Mouse (Mus musculus) hindbrain, postnatal 0 days (tissue): ENCODE results near the gene Gdf11. TPM values are rescaled to one million over a fixed set of nuclear protein-coding genes. Genes with fewer than 3 reads are reported as not detected.

Experiments used
- ATAC-seq: fragments of 200-750 bp; cut with Nextera tagmentation; 2 replicates; pipeline ENCODE4 v1.8.0; 2017; ENCODE audit warnings: mild to moderate bottlenecking, moderate TSS enrichment, moderate library complexity
- DNase-seq: peaks from one replicate; pipeline ENCODE4 v3.0.0-alpha.2; 2015; ENCODE audit warnings: low spot score
- H3K27ac ChIP-seq: fragments of 300-500 bp; sonication (generic); 2 replicates; pipeline ENCODE4 v1.5.1; 2014; ENCODE audit warnings: mild to moderate bottlenecking
- H3K27me3 ChIP-seq: fragments of 300-500 bp; sonication (generic); 2 replicates; pipeline ENCODE4 v1.6.1; 2014; ENCODE audit warnings: low read length, mixed read lengths; ENCODE audit not compliant: insufficient read depth
- H3K36me3 ChIP-seq: fragments of 300-500 bp; sonication (generic); 2 replicates; pipeline ENCODE4 v1.6.1; 2014; ENCODE audit warnings: low read length, mixed read lengths; ENCODE audit not compliant: insufficient read depth
- H3K4me1 ChIP-seq: fragments of 300-500 bp; sonication (generic); 2 replicates; pipeline ENCODE4 v1.6.1; 2014; ENCODE audit warnings: antibody characterized with exemption, low read length, mixed read lengths; ENCODE audit not compliant: insufficient read depth
- H3K4me2 ChIP-seq: fragments of 300-500 bp; sonication (generic); 2 replicates; pipeline ENCODE4 v1.6.1; 2014; ENCODE audit warnings: low read depth, mild to moderate bottlenecking, low read length, moderate library complexity, mixed read lengths
- H3K4me3 ChIP-seq: fragments of 300-500 bp; sonication (generic); 2 replicates; pipeline ENCODE4 v1.5.1; 2014; ENCODE audit warnings: low read length
- H3K9ac ChIP-seq: fragments of 300-500 bp; sonication (generic); replicated peaks from 2 replicates; pipeline ENCODE4 v1.6.1; 2014; ENCODE audit warnings: mild to moderate bottlenecking, low read length, moderate library complexity, mixed read lengths
- H3K9me3 ChIP-seq: fragments of 300-500 bp; sonication (generic); 2 replicates; pipeline ENCODE4 v1.6.1; 2016; ENCODE audit warnings: low read length, mixed read lengths
- CTCF ChIP-seq: IDR thresholded peaks from 2 replicates; pipeline ENCODE4 v1.5.1; 2016; ENCODE audit warnings: antibody characterized with exemption, control low read depth, low read depth
- WGBS: fragments of 180-500 bp; shearing (Covaris S2); extraction: QIAGEN DNeasy Blood & Tissue Kit; methylation state at CpG from one replicate; pipeline ENCODE4 v1.1.7; 2014; 5-methylcytosine and 5-hydroxymethylcytosine counted together
- polyA plus RNA-seq: library from polyadenylated mRNA; unstranded; fragments of >200 nt; fragmentation: Nextera tagmentation; extraction: Ambion mirVana; gene quantifications from 2 replicates; pipeline ENCODE4 v1.2.1, GENCODE M21; 2015
- total RNA-seq: library from RNA; depleted of rRNA; stranded (reverse); fragments of >200 nt; gene quantifications from 2 replicates; pipeline ENCODE4 v1.2.3, GENCODE M21; 2014

Gene Gdf11
- total and polyA plus RNA-seq, 2 experiments from 2014 or later = 6.7 to 18.8 TPM

DNA sequence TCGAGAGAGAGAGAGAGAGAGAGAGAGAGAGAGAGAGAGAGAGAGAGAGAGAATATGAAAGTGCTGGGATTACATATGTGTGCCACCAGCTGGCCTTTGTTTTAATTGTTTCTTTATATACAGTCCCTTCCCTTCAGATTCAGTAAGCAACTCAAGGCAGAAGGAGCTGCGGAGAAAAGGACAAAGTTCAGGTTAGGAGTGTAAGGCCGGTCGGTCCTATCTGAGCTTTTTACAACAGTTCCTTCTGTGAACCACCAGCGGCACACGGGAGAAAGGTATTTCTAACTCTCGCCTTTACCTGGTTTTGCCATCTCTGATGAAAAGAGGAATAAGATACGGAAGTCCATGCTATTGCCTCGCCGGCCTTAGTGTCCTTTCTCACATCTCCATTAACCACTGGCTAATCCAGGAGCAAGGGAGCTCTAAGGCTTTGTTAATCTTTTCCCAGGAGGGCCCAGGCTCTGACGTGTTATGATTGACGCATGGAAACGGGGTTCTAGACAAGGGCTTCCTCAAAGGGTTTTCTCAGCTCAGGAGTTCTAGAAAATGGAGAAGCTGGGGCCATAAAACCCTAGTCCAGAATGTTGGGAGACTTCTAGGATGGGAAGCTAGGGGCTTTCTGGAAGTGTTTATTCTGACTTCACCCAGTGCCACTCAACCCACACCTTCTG, 17.4 kb upstream of the Gdf11 start:
- TF ChIP-seq CTCF = no peak

DNA sequence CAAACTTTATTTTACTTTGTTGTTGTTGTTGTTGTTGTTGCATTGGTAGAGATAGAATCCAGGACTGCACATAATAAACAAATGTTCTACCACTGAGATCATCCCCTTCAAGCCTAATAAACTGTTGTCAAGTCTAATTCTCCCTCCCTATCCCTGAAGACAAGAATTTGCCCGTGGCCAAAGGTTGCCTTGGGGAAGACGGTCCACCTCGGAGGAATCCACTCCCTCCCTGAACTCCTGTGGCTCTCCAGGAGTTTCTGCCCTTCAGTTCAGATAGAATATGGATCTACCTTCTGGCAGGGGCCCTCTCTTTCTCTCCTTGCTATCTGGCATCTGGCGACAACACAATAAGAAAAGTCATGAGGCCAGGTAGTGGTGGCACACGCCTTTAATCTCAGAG, 13.3 kb upstream of the Gdf11 start:
- Histone ChIP-seq H3K9me3 (no peaks in the 10 kb centered on the region), H3K27me3 (no peaks in the 10 kb centered on the region), H3K4me1 (no peaks in the 10 kb centered on the region), H3K27ac (no peak overlapping the region), H3K36me3 (no peaks in the 10 kb centered on the region), H3K4me2 (no peak overlapping the region), H3K4me3 (no peak overlapping the region), H3K9ac (no peak overlapping the region)
- ATAC-seq (no peak), DNase-seq (no peak)
- WGBS = 64% methylated on average over 5 of the region's 5 CpGs
- no peak for TF ChIP-seq CTCF

More for the DNA sequence above, 17.4 kb upstream of the Gdf11 start:
- no peaks in the 10 kb centered on the region for H3K9me3 ChIP-seq
- no peaks in the 10 kb centered on the region for H3K27me3 ChIP-seq
- 61% methylated on average over 13 of the region's 13 CpGs for WGBS
- H3K9ac ChIP-seq = peak overlapping the region; percentile 85
- H3K4me2 ChIP-seq = peak overlapping the region; percentile 63
- ATAC-seq = no peak
- peak; percentile 31 for DNase-seq
- H3K4me3 ChIP-seq = peak overlapping the region; percentile 87
- H3K4me1 ChIP-seq = no peaks in the 10 kb centered on the region
- H3K27ac ChIP-seq = peak overlapping the region; percentile 93
- no peaks in the 10 kb centered on the region for H3K36me3 ChIP-seq

DNA sequence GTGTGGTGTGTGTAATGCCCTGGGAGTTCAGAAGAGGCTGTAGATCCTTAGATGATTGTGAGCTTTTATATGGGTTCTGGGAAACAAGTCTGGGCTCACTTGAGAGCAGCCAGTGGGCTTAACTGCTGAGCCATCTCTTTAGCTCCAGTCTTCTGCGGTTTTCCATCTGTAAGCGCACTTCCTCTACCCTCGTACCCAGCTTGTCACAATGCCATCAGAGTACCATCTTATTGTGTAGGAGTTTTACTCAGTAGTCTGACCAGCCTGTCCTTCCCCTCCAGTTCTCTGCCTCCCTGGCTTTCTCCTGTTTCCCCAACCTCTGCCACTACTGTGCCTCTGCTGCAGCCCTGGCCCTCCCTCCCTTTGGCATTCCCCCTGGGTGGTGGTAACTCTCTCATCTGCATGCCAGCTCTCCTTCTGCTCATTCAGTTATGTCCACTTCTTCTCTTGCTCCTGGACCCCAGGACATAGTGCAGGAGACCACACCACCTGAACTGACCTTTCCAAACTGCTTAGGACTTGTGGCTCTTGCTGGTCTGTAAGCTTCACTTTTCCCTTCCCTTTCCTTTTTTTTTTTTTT, 11.0 kb upstream of the Gdf11 start:
- ATAC-seq = no peak
- no peak for TF ChIP-seq CTCF
- WGBS = 68% methylated on average over 3 of the region's 3 CpGs
- Histone ChIP-seq H3K27me3 (no peaks in the 10 kb centered on the region), H3K36me3 (no peaks in the 10 kb centered on the region), H3K4me3 (no peak overlapping the region), H3K9me3 (no peaks in the 10 kb centered on the region), H3K9ac (no peak overlapping the region), H3K27ac (no peak overlapping the region), H3K4me2 (no peak overlapping the region), H3K4me1 (no peaks in the 10 kb centered on the region)
- DNase-seq = no peak

DNA sequence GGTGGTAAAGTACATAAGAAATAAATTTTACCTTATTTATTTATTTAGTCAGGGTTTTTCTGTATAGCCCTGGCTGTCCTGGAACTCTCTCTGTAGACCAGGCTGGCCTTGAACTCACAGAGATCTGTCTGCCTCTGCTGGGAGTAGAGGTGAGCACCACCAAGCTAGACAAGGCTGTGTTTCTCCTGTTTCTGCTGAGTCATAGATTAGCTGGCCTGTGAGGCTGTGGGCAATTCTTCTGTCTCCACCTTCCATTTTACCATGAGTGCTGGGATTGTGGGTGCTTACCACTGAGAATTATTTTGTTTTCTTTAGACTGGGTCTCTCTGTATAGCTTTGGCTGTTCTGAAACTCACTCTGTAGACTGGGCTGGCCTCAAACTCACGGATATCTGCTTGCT, 9.9 kb upstream of the Gdf11 start:
- peaks cover 6% of the 10 kb centered on the region; the same call in 1 of the 2 replicates for H3K4me1 ChIP-seq
- H3K4me2 ChIP-seq = no peak overlapping the region
- no peaks in the 10 kb centered on the region for H3K27me3 ChIP-seq
- DNase-seq = no peak
- H3K27ac ChIP-seq = no peak overlapping the region
- no peaks in the 10 kb centered on the region for H3K36me3 ChIP-seq
- H3K9ac ChIP-seq = no peak overlapping the region
- no peaks in the 10 kb centered on the region for H3K9me3 ChIP-seq
- H3K4me3 ChIP-seq = no peak overlapping the region
- no peak for ATAC-seq
- TF ChIP-seq CTCF = no peak
- WGBS = 76% methylated on average over 1 of the region's 1 CpGs

DNA sequence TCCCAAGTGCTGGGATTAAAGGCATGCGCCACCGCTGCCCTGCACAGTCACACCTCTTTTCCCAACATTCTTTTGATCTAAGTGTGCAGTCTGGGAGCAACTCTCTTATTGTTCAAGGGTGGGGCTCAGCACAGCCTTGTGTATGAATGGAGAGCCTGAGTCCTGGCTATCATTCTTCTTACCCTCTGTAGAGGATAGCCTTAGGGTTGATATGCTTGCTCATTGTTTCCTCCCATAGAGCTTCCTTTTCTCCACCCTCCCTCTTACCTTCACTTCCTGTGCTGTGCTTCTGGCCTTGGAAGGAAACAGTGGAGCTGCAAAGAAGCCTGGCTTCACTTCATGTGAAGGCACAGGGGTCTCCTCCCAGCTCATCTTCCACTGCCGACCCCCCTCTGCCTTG, 9.2 kb upstream of the Gdf11 start, which contains the start of gene Cd63:
Gene Cd63 (plus strand): TSS at position 292 of the 400 bp plus-strand sequence.
- Histone ChIP-seq H3K4me2 (no peak within 1 kb of the TSS), H3K36me3 (no peaks in the 10 kb centered on the region), H3K4me3 (no peak within 1 kb of the TSS), H3K27ac (no peak within 1 kb of the TSS), H3K9ac (no peak within 1 kb of the TSS), H3K4me1 (peaks cover 13% of the 10 kb centered on the region; the same call in 1 of the 2 replicates), H3K27me3 (no peaks in the 10 kb centered on the region), H3K9me3 (no peaks in the 10 kb centered on the region)
- TF ChIP-seq CTCF = no peak
- WGBS = 93% methylated on average over 3 of the region's 3 CpGs
- DNase-seq (no peak), ATAC-seq (no peak)

- Histone ChIP-seq H3K27me3 (no peaks in the 10 kb centered on the region), H3K4me2 (no peak overlapping the region), H3K36me3 (no peaks in the 10 kb centered on the region), H3K9me3 (no peaks in the 10 kb centered on the region), H3K27ac (no peak overlapping the region), H3K4me1 (peaks cover 13% of the 10 kb centered on the region; the same call in 1 of the 2 replicates), H3K9ac (no peak overlapping the region), H3K4me3 (no peak overlapping the region)
- ATAC-seq (no peak), DNase-seq (no peak)
- TF ChIP-seq CTCF = no peak
- WGBS = 81% methylated on average over 6 of the region's 6 CpGs
Observed at GRCm38 (mm10) chr10:128899759-128900490, 8.4 kb upstream of the Gdf11 start.
